Mouse (Mus musculus) kidney, embryonic 16.5 days (tissue): ENCODE results near the gene Maff. TPM values are rescaled to one million over a fixed set of nuclear protein-coding genes. Genes with fewer than 3 reads are reported as not detected.

Source experiments
- ATAC-seq: fragments of 200-750 bp; cut with Nextera tagmentation; 2 replicates; pipeline ENCODE4 v1.8.0; 2017; ENCODE audit warnings: moderate TSS enrichment; ENCODE audit not compliant: low FRiP score, low TSS enrichment
- H3K27ac ChIP-seq: fragments of 300-500 bp; sonication (generic); 2 replicates; pipeline ENCODE4 v1.5.1; 2014; ENCODE audit warnings: low read length
- H3K27me3 ChIP-seq: fragments of 300-500 bp; sonication (generic); 2 replicates; pipeline ENCODE4 v1.6.1; 2014; ENCODE audit warnings: low read length, control low read depth, mixed read lengths; ENCODE audit not compliant: insufficient read depth
- H3K36me3 ChIP-seq: fragments of 300-500 bp; sonication (generic); 2 replicates; pipeline ENCODE4 v1.6.1; 2014; ENCODE audit warnings: low read length, control low read depth, mixed read lengths; ENCODE audit not compliant: insufficient read depth
- H3K4me1 ChIP-seq: fragments of 300-500 bp; sonication (generic); 2 replicates; pipeline ENCODE4 v1.6.1; 2014; ENCODE audit warnings: low read length, control low read depth, mixed read lengths; ENCODE audit not compliant: insufficient read depth
- H3K4me2 ChIP-seq: fragments of 300-500 bp; sonication (generic); replicated peaks from 2 replicates; pipeline ENCODE4 v1.6.1; 2014; ENCODE audit warnings: low read depth, low read length
- H3K4me3 ChIP-seq: fragments of 300-500 bp; sonication (generic); 2 replicates; pipeline ENCODE4 v1.5.1; 2014; ENCODE audit warnings: mild to moderate bottlenecking, low read length
- H3K9ac ChIP-seq: fragments of 300-500 bp; sonication (generic); replicated peaks from 2 replicates; pipeline ENCODE4 v1.6.1; 2014; ENCODE audit warnings: low read length
- H3K9me3 ChIP-seq: fragments of 300-500 bp; sonication (generic); 2 replicates; pipeline ENCODE4 v1.6.1; 2016; ENCODE audit warnings: low read length, control low read depth
- WGBS: fragments of 180-500 bp; shearing (Covaris S2); extraction: QIAGEN DNeasy Blood & Tissue Kit; methylation state at CpG from one replicate; pipeline ENCODE4 v1.1.7; 2014; 5-methylcytosine and 5-hydroxymethylcytosine counted together
- polyA plus RNA-seq: library from polyadenylated mRNA; unstranded; fragments of >200 nt; fragmentation: Nextera tagmentation; extraction: Ambion mirVana; gene quantifications from 2 replicates; pipeline ENCODE4 v1.2.1, GENCODE M21; 2015

Maff gene
- polyA plus RNA-seq, 1 experiment from 2014 or later: 3.7 TPM

- Histone ChIP-seq H3K4me2 (no peak overlapping the region), H3K36me3 (no peaks in the 10 kb centered on the region), H3K27me3 (no peaks in the 10 kb centered on the region), H3K27ac (peak overlapping the region; percentile 7; the same call in 1 of the 2 replicates), H3K4me1 (peaks cover 57% of the 10 kb centered on the region), H3K4me3 (no peak overlapping the region), H3K9ac (no peak overlapping the region), H3K9me3 (no peaks in the 10 kb centered on the region)
- ATAC-seq: no peak
- 63% methylated on average over 14 of the region's 14 CpGs for WGBS
Measured at GRCm38 (mm10) chr15:79399231-79400052, 53.0 kb downstream of the Maff start.

GRCm38 (mm10) chr15:79400134-79400974 lies 53.9 kb downstream of the Maff start:
- Histone ChIP-seq H3K27ac (peak overlapping the region; percentile 54; the same call in 1 of the 2 replicates), H3K9ac (peak overlapping the region; percentile 60; the same call in 1 of the 2 replicates), H3K4me1 (peaks cover 49% of the 10 kb centered on the region), H3K27me3 (no peaks in the 10 kb centered on the region), H3K9me3 (no peaks in the 10 kb centered on the region), H3K4me3 (no peak overlapping the region), H3K4me2 (peak overlapping the region; percentile 87), H3K36me3 (no peaks in the 10 kb centered on the region)
- WGBS: 39% methylated on average over 6 of the region's 6 CpGs
- no peak for ATAC-seq

GRCm38 (mm10) chr15:79400975-79401365 lies 54.5 kb downstream of the Maff start:
- peak overlapping the region; percentile 60 for H3K9ac ChIP-seq
- no peaks in the 10 kb centered on the region for H3K27me3 ChIP-seq
- ATAC-seq: no peak
- no peaks in the 10 kb centered on the region for H3K36me3 ChIP-seq
- peaks cover 45% of the 10 kb centered on the region for H3K4me1 ChIP-seq
- H3K9me3 ChIP-seq: no peaks in the 10 kb centered on the region
- peak overlapping the region; percentile 87 for H3K4me2 ChIP-seq
- H3K27ac ChIP-seq: peak overlapping the region; percentile 54; the same call in 1 of the 2 replicates
- WGBS: 46% methylated on average over 7 of the region's 7 CpGs
- H3K4me3 ChIP-seq: no peak overlapping the region

- peak overlapping the region; percentile 86 for H3K9ac ChIP-seq
- no peak overlapping the region for H3K27ac ChIP-seq
- H3K27me3 ChIP-seq: no peaks in the 10 kb centered on the region
- H3K4me2 ChIP-seq: peak overlapping the region; percentile 87
- H3K9me3 ChIP-seq: no peaks in the 10 kb centered on the region
- ATAC-seq: no peak
- WGBS: 16% methylated on average over 5 of the region's 5 CpGs
- H3K4me3 ChIP-seq: peak overlapping the region; percentile 79
- peaks cover 40% of the 10 kb centered on the region for H3K4me1 ChIP-seq
- H3K36me3 ChIP-seq: no peaks in the 10 kb centered on the region
Measured at GRCm38 (mm10) chr15:79402176-79402575, 55.8 kb downstream of the Maff start.

GRCm38 (mm10) chr15:79402836-79403762 lies 56.7 kb downstream of the Maff start, which contains the start of gene Tmem184b:
Tmem184b (minus strand) TSS chr15:79403569.
- Histone ChIP-seq H3K36me3 (no peaks in the 10 kb centered on the region), H3K4me3 (peak within 1 kb of the TSS; percentile 79), H3K4me1 (peaks cover 40% of the 10 kb centered on the region), H3K4me2 (peak within 1 kb of the TSS; percentile 87), H3K9me3 (no peaks in the 10 kb centered on the region), H3K27me3 (no peaks in the 10 kb centered on the region), H3K9ac (peak within 1 kb of the TSS; percentile 86), H3K27ac (peak within 1 kb of the TSS; percentile 70)
- peak; percentile 88 for ATAC-seq
- under 1% methylated on average over 89 of the region's 90 CpGs for WGBS

GRCm38 (mm10) chr15:79403763-79404210 lies 57.4 kb downstream of the Maff start:
- WGBS: 16% methylated on average over 9 of the region's 9 CpGs
- Histone ChIP-seq H3K4me3 (peak overlapping the region; percentile 79), H3K4me1 (peaks cover 40% of the 10 kb centered on the region), H3K36me3 (no peaks in the 10 kb centered on the region), H3K9me3 (no peaks in the 10 kb centered on the region), H3K9ac (peak overlapping the region; percentile 86), H3K4me2 (peak overlapping the region; percentile 87), H3K27ac (peak overlapping the region; percentile 7; the same call in 1 of the 2 replicates), H3K27me3 (no peaks in the 10 kb centered on the region)
- no peak for ATAC-seq

- H3K27me3 ChIP-seq: no peaks in the 10 kb centered on the region
- no peak overlapping the region for H3K4me3 ChIP-seq
- ATAC-seq: no peak
- H3K27ac ChIP-seq: no peak overlapping the region
- H3K4me1 ChIP-seq: peaks cover 39% of the 10 kb centered on the region
- H3K9ac ChIP-seq: no peak overlapping the region
- H3K36me3 ChIP-seq: no peaks in the 10 kb centered on the region
- WGBS: 60% methylated on average over 1 of the region's 1 CpGs
- H3K9me3 ChIP-seq: no peaks in the 10 kb centered on the region
- H3K4me2 ChIP-seq: no peak overlapping the region
Measured at GRCm38 (mm10) chr15:79404277-79404676, 57.9 kb downstream of the Maff start.

- H3K4me2 ChIP-seq: no peak overlapping the region
- no peak overlapping the region for H3K4me3 ChIP-seq
- no peaks in the 10 kb centered on the region for H3K27me3 ChIP-seq
- peaks cover 16% of the 10 kb centered on the region for H3K4me1 ChIP-seq
- no peak for ATAC-seq
- no peaks in the 10 kb centered on the region for H3K9me3 ChIP-seq
- no peaks in the 10 kb centered on the region for H3K36me3 ChIP-seq
- H3K9ac ChIP-seq: no peak overlapping the region
- H3K27ac ChIP-seq: no peak overlapping the region
- 84% methylated on average over 4 of the region's 4 CpGs for WGBS
Measured at GRCm38 (mm10) chr15:79406564-79406963, 60.1 kb downstream of the Maff start.
